Mouse (Mus musculus): ENCODE measurements around the gene Wrap53.
"Not testable (repeated sequence)": the region's sequence is repeated elsewhere in the genome, so short reads cannot be mapped to it uniquely, and the experiment has no call there.

Wrap53 gene

DNA sequence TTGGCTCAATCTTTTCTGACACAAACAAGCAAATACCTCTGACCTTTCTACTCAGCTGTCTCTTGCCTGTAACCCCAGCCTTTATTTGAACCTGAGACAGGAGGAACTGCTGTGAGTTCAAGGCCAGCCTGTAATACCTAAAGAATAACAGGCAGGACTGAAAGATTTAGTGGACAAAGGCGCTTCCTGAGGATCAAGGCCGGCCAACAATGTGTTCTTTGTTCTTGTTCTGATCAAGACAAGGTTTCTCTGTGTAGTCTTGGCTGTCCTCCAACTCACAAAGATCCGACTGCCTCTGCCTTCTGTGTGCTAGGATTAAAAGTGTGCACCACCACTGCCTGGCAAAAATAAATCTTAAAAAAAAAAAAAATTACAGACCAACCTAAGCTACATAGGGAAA, 15.7 kb downstream of the Wrap53 start:
- DNase-seq (ENCODE audit: low spot score in 2 of 2), result no peak

GRCm38 (mm10) chr11:69563373-69563772, 16.7 kb downstream of the Wrap53 start:
- no peak for DNase-seq (ENCODE audit: low spot score in 2 of 2)

- DNase-seq (ENCODE audit: low spot score in 2 of 2), result no peak
Observed at GRCm38 (mm10) chr11:69560896-69561854, 18.9 kb downstream of the Wrap53 start.

- DNase-seq (ENCODE audit: low spot score in 2 of 2), result no peak
Observed at GRCm38 (mm10) chr11:69559851-69560765, 19.9 kb downstream of the Wrap53 start, which contains the start of gene Efnb3. Gene Efnb3, minus strand, starts transcription at chr11:69560205.

- no peak for DNase-seq (ENCODE audit: low spot score in 2 of 2)
Observed at GRCm38 (mm10) chr11:69559183-69559582, 20.9 kb downstream of the Wrap53 start.

DNA sequence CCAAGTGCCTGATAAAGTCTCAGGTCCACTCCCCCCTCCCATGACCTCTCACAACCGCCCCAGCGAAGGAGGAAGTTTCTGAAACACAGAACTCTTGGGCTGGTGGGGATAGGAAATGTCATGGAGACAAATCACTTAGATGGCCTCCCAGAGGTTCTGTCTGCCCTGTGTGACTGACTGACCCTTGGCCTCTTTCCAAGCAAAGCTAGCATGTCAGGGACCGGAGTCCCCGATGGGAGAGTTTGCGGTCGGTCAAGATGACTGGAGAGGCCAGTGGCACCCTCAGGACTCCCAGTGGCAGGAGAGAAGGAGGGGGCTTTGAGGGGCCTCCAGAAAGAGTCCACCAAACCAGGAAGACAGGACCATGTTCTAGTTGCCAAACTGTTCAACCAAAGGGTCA, 21.3 kb downstream of the Wrap53 start:
- DNase-seq (ENCODE audit: low spot score in 2 of 2), result no peak

- DNase-seq (ENCODE audit: low spot score in 2 of 2), result no peak
Observed at GRCm38 (mm10) chr11:69557381-69557958, 22.6 kb downstream of the Wrap53 start.

DNA sequence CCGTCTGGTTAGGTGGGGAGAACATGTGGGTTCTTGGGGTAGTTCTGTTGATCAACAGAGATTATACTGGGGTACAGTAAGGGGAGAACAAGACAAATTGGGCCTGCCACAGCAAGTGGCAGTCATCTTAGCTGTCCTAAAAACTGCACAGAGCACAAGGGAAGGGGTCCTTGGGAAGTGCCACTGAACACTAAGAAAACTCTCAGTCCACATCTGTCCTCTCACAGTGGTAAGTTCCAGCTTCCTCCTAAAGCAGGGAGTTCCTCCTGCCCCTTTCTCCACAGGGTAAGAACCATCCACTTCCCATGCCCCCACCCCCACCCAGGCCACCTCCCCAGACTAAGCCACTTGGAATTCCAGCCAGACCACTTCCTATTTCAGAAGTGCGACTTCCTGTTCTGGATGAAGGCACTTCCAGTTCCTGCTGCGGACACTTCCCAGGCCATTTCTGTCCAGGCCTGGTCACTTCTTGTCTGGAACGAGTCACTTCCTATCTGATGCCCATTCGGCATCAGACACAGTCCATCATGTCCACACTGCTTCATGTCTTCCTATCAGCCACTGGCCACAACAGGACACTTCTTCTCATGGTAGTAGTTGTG, 25.4 kb downstream of the Wrap53 start:
- no peak for DNase-seq (ENCODE audit: low spot score in 2 of 2)

- no peak for DNase-seq (ENCODE audit: low spot score in 2 of 2)
Observed at GRCm38 (mm10) chr11:69553341-69553721, 26.7 kb downstream of the Wrap53 start.

- peak in 1 of 2 experiments; percentile 60 for DNase-seq (ENCODE audit: low spot score in 2 of 2)
Observed at GRCm38 (mm10) chr11:69552622-69553340, 27.3 kb downstream of the Wrap53 start.

DNA sequence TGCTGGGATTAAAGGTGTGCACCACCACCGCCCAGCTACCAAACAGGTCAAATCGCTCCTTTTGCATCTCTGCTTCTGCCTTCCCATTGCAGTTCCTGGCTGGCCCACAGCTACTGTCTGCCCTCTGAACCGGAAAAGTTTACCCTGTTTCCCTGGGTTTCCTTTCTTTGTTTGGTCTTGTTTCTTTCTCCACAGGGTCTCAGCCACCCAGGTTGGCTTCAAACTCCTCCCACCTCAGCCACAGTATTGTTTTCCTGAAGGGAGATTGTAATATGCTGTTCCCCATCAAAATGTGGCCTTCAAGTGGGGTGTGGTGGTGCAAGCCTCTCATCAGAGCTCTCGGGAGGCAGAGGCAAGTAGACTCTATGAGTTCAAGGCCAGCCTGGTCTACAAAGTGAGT, 28.7 kb downstream of the Wrap53 start:
- DNase-seq (ENCODE audit: low spot score in 2 of 2), result no peak

- no peak for DNase-seq (ENCODE audit: low spot score in 2 of 2)
Observed at GRCm38 (mm10) chr11:69549060-69549656, 30.9 kb downstream of the Wrap53 start, which contains the start of gene Dnah2. Gene Dnah2, minus strand, starts transcription at chr11:69549110.

DNA sequence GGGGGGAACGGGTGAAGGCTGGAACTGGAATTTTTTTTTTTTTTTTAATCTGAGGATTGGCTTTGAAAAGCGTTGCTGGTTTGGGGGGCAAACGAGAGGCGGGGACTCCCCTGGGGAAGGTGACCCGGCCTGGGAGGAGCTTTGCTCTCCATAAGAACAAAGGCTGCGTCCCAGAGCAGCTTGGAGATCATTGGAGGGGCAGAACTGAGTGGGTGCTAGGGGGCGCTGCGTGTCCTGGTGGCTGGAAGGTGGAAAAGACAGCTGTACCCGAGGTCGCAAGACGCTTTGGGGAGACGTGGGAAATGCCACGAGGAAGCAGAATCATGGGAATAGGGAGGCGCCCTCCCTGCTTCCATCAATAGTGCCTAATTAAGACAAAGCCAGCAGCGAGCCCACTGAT, 33.0 kb downstream of the Wrap53 start:
- DNase-seq (ENCODE audit: low spot score in 2 of 2), result no peak

- peak; percentile 59 to 68 for DNase-seq (ENCODE audit: low spot score in 2 of 2)
Observed at GRCm38 (mm10) chr11:69546423-69547053, 33.5 kb downstream of the Wrap53 start.

DNA sequence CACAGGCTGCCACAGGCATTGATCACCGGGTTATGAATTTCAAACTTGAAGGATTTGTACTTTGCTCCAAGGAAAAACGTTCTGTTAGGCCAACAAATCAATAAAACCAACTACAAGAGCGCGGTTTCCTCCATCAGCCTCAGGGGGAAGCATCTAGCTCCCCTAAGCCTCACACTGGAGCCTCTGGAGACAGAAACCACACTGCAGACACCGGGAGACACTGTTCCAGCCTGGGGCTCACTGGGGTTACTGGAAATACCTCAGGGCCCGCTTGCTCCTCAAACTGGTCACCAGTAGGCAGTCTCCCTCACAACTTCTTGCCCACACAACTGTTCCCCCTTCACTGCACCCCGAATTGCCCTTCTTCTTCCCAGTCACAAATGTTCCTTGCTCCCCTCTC, 34.1 kb downstream of the Wrap53 start:
- DNase-seq (ENCODE audit: low spot score in 2 of 2), result no peak

- no peak for DNase-seq (ENCODE audit: low spot score in 2 of 2)
Observed at GRCm38 (mm10) chr11:69543598-69543997, 36.5 kb downstream of the Wrap53 start.

- DNase-seq (ENCODE audit: low spot score in 2 of 2), result not testable (repeated sequence)
Observed at GRCm38 (mm10) chr11:69541741-69542140, 38.3 kb downstream of the Wrap53 start.

DNA sequence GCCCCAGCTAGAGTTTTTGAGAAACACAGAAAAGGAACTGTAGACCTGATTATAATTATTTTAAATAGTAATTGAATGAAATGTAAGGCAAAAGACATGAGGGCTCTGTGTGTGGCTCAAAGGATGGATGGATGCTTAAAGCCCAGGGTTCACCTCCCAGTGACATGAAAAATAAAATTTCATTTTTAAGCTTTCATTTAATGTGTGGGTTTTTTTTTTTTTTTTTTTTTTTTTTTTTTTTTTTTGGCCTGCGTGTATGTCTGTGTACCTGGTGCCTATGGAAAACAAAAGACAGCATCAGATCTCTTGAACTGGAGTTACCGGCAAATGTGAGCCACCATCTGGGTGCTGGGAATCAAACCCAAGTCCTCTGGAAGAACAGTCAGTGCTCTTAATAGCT, 39.4 kb downstream of the Wrap53 start:
- DNase-seq (ENCODE audit: low spot score in 2 of 2), result no peak

GRCm38 (mm10) chr11:69534990-69535389, 45.1 kb downstream of the Wrap53 start:
- no peak for DNase-seq (ENCODE audit: low spot score in 2 of 2)

All from left cerebral cortex, adult 9 months (tissue).